Mouse (Mus musculus) cortical plate, adult 2 months (tissue): ENCODE measurements around the gene Olfr976.
"Not testable (repeated sequence)": the region's sequence is repeated elsewhere in the genome, so short reads cannot be mapped to it uniquely, and the experiment has no call there.

Source experiments
- CTCF ChIP-seq: fragments of 200-500 bp; IDR thresholded peaks from 2 replicates; pipeline ENCODE4 v1.5.1; 2011; ENCODE audit warnings: mild to moderate bottlenecking, control low read depth, low read length; ENCODE audit not compliant: insufficient read depth; ENCODE audit errors: extremely low read depth
- POLR2A ChIP-seq: fragments of 200-500 bp; IDR thresholded peaks from 2 replicates; pipeline ENCODE4 v1.6.1; 2011; ENCODE audit warnings: mild to moderate bottlenecking, low read length, control low read depth; ENCODE audit not compliant: insufficient read depth; ENCODE audit errors: extremely low read depth

GRCm38 (mm10) chr9:39928837-39929236, 32.1 kb downstream of the Olfr976 start:
- not testable (repeated sequence) for TF ChIP-seq CTCF, POLR2A
